Mouse (Mus musculus) T-cell, adult 2 months (primary cell): ENCODE measurements around the gene 2610028H24Rik.

ENCODE experiments used
- DNase-seq: peaks from one replicate; pipeline ENCODE4 v3.0.0; 2022; ENCODE audit warnings: low spot score

2610028H24Rik gene

GRCm38 (mm10) chr10:76489205-76489604 lies 40.3 kb downstream of the 2610028H24Rik start:
- no peak for DNase-seq

GRCm38 (mm10) chr10:76493527-76493926 lies 44.6 kb downstream of the 2610028H24Rik start:
- no peak for DNase-seq

- DNase-seq: no peak
These were observed 46.6 kb downstream of the 2610028H24Rik start for GRCm38 (mm10) chr10:76495501-76495900.

GRCm38 (mm10) chr10:76496366-76496765 lies 47.5 kb downstream of the 2610028H24Rik start:
- no peak for DNase-seq

GRCm38 (mm10) chr10:76497522-76497921 lies 48.6 kb downstream of the 2610028H24Rik start:
- no peak for DNase-seq

GRCm38 (mm10) chr10:76504271-76504943 lies 55.5 kb downstream of the 2610028H24Rik start:
- DNase-seq: no peak

- DNase-seq: no peak
These were observed 57.0 kb downstream of the 2610028H24Rik start for GRCm38 (mm10) chr10:76505865-76506264.
